Mouse (Mus musculus): ENCODE data around the gene Nek5.

The Nek5 gene

GRCm38 (mm10) chr8:22079313-22080007 is 45.4 kb downstream of the Nek5 start:
- no peak for DNase-seq

GRCm38 (mm10) chr8:22061126-22061525 is 63.7 kb downstream of the Nek5 start:
- DNase-seq, result no peak

GRCm38 (mm10) chr8:22060446-22060889 is 64.4 kb downstream of the Nek5 start, which contains the start of gene Alg11:
Gene Alg11, plus strand, starts transcription at chr8:22060721.
- peak; percentile 99 for DNase-seq

GRCm38 (mm10) chr8:22059821-22060445 is 64.9 kb downstream of the Nek5 start, which contains the start of gene Atp7b:
Gene Atp7b, minus strand, starts transcription at chr8:22060305.
- DNase-seq, result no peak

GRCm38 (mm10) chr8:22059153-22059738 is 65.6 kb downstream of the Nek5 start:
- no peak for DNase-seq

- DNase-seq, result no peak
Observed at GRCm38 (mm10) chr8:22058368-22058767, 66.5 kb downstream of the Nek5 start.

- DNase-seq, result no peak
Observed at GRCm38 (mm10) chr8:22056850-22057249, 68.0 kb downstream of the Nek5 start.

- no peak for DNase-seq
Observed at GRCm38 (mm10) chr8:22055492-22055877, 69.4 kb downstream of the Nek5 start.

GRCm38 (mm10) chr8:22054674-22055491 is 70.0 kb downstream of the Nek5 start:
- DNase-seq, result no peak

GRCm38 (mm10) chr8:22047699-22048464 is 77.0 kb downstream of the Nek5 start:
- peak; percentile 28 for DNase-seq

GRCm38 (mm10) chr8:22043706-22044105 is 81.1 kb downstream of the Nek5 start:
- DNase-seq, result no peak

- DNase-seq, result no peak
Observed at GRCm38 (mm10) chr8:22042515-22042914, 82.3 kb downstream of the Nek5 start.

GRCm38 (mm10) chr8:22040153-22040509 is 84.7 kb downstream of the Nek5 start:
- DNase-seq, result no peak

- no peak for DNase-seq
Observed at GRCm38 (mm10) chr8:22039468-22040152, 85.2 kb downstream of the Nek5 start.

GRCm38 (mm10) chr8:22037022-22037421 is 87.8 kb downstream of the Nek5 start:
- no peak for DNase-seq

- DNase-seq, result peak; percentile 42
Observed at GRCm38 (mm10) chr8:22036137-22036536, 88.7 kb downstream of the Nek5 start.

GRCm38 (mm10) chr8:22030990-22031389 is 93.9 kb downstream of the Nek5 start:
- no peak for DNase-seq

- DNase-seq, result no peak
Observed at GRCm38 (mm10) chr8:22028973-22029372, 95.9 kb downstream of the Nek5 start.

- no peak for DNase-seq
Observed at GRCm38 (mm10) chr8:22025241-22025640, 99.6 kb downstream of the Nek5 start.
